Mouse (Mus musculus) MEL (cell line): Measurements from ENCODE around the gene Prr5.

Source experiments
- CTCF ChIP-seq, 3 experiments: IDR thresholded peaks in 2 of 3; conservative IDR thresholded peaks in 1 of 3; 2 replicates each; pipeline ENCODE4 v1.5.1; 2011 to 2012; ENCODE audit warnings: low read length in 3 of 3, low read depth in 2 of 3, mild to moderate bottlenecking in 2 of 3, improper control_type of control experiment in 1 of 3, inconsistent platforms in 1 of 3, mixed read lengths in 1 of 3, moderate library complexity in 1 of 3; ENCODE audit not compliant: control insufficient read depth in 1 of 3, insufficient read depth in 1 of 3, poor library complexity in 1 of 3, severe bottlenecking in 1 of 3
- ZMIZ1 ChIP-seq: IDR thresholded peaks from 2 replicates; pipeline ENCODE4 v1.6.1; 2012; ENCODE audit warnings: low read depth, mild to moderate bottlenecking, inconsistent platforms, low read length, improper control_type of control experiment, moderate library complexity

DNA sequence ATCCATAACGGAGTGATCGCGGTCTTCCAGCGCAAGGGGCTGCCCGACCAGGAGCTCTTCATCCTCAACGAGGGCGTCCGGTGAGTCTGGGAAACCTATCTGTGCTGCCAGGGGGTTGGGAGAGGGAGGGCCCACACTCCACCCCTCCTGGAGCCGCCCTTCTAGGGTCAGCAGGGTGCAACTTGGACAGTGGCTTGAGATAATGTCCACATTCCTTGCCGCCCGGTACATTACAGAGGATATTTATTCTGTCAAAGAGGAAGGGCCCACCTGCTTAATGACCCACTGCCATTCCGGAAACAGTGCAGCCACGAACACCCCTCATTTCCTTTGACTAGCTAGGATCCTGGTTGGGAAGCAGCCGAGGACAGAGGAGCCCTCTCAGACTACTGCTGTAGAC is 18.5 kb downstream of the Prr5 start:
- TF ChIP-seq ZMIZ1 (no peak), CTCF (IDR thresholded peaks at IDR 0.05 in 2 of 3, conservative IDR thresholded peaks at IDR 0.05 in 1 of 3; ENCODE audit: control insufficient read depth in 1 of 3, insufficient read depth in 1 of 3, low read depth in 2 of 3, low read length in 3 of 3, poor library complexity in 1 of 3, severe bottlenecking in 1 of 3) (no peak)
